Mouse (Mus musculus): ENCODE results near the gene Prss50. TPM values are rescaled to one million over a fixed set of nuclear protein-coding genes. Genes with fewer than 3 reads are reported as not detected.
"Not testable (repeated sequence)": the region's sequence is repeated elsewhere in the genome, so short reads cannot be mapped to it uniquely, and the experiment has no call there.

Gene Prss50
- 52.9 and 82.3 TPM in 2 replicates for polyA plus RNA-seq (2012; rRNA removed)

- Histone ChIP-seq H3K4me1 (ENCODE audit: control insufficient read depth, insufficient read depth, low read length) (peaks cover 9% of the 10 kb centered on the region), H3K27ac (ENCODE audit: control insufficient read depth, insufficient read depth, low read depth, low read length) (no peak within 1 kb of the TSS), H3K4me3 (ENCODE audit: control insufficient read depth, low read depth, low read length) (peak within 1 kb of the TSS; percentile 76), H3K27me3 (ENCODE audit: control insufficient read depth, insufficient read depth, low read length) (no peaks in the 10 kb centered on the region), H3K36me3 (ENCODE audit: control insufficient read depth, insufficient read depth, low read length) (no peaks in the 10 kb centered on the region)
- TF ChIP-seq CTCF (IDR thresholded peaks at IDR 0.05; ENCODE audit: control insufficient read depth, insufficient read depth, insufficient replicate concordance, low read depth, low read length) = peak; percentile 28; the same call in 1 of the 2 replicates
- no peak for TF ChIP-seq POLR2A (IDR thresholded peaks at IDR 0.05; ENCODE audit: control insufficient read depth, low read depth, low read length)
Observed at GRCm38 (mm10) chr9:110857781-110858472, at the start of gene Prss50. Gene Prss50 (plus strand): TSS chr9:110857967.

DNA sequence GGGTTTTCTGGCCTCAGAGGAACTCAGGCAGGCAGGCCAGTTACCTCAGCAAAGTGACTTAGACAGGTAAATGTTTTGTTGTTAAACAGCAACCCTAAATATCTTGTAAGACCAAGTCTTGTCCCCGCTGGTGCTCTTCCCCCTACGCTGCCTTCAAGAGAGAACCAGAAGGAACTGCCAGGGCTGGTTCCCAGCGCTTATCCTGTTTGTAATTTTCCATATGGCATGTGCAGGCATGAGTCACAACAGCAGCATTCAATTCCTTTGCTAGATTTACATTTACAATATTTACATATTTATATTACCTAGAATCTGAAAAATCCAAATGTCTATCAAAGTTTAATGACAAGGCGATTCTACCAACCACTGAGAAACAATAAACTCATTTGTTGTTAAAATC, 47.7 kb upstream of the Prss50 start:
- no peak overlapping the region for H3K4me3 ChIP-seq (ENCODE audit: control insufficient read depth, low read depth, low read length)
- H3K36me3 ChIP-seq (ENCODE audit: control insufficient read depth, insufficient read depth, low read length) = no peaks in the 10 kb centered on the region
- H3K4me1 ChIP-seq (ENCODE audit: control insufficient read depth, insufficient read depth, low read length) = peaks cover 6% of the 10 kb centered on the region; the same call in 1 of the 2 replicates
- no peak for TF ChIP-seq CTCF (IDR thresholded peaks at IDR 0.05; ENCODE audit: control insufficient read depth, insufficient read depth, insufficient replicate concordance, low read depth, low read length)
- TF ChIP-seq POLR2A (IDR thresholded peaks at IDR 0.05; ENCODE audit: control insufficient read depth, low read depth, low read length) = no peak
- H3K27ac ChIP-seq (ENCODE audit: control insufficient read depth, insufficient read depth, low read depth, low read length) = no peak overlapping the region
- H3K27me3 ChIP-seq (ENCODE audit: control insufficient read depth, insufficient read depth, low read length) = no peaks in the 10 kb centered on the region

- Histone ChIP-seq H3K36me3 (ENCODE audit: control insufficient read depth, insufficient read depth, low read length) (no peaks in the 10 kb centered on the region), H3K4me3 (ENCODE audit: control insufficient read depth, low read depth, low read length) (peak within 1 kb of the TSS; percentile 95), H3K27ac (ENCODE audit: control insufficient read depth, insufficient read depth, low read depth, low read length) (peak within 1 kb of the TSS; percentile 95), H3K4me1 (ENCODE audit: control insufficient read depth, insufficient read depth, low read length) (peaks cover 6% of the 10 kb centered on the region; the same call in 1 of the 2 replicates), H3K27me3 (ENCODE audit: control insufficient read depth, insufficient read depth, low read length) (no peaks in the 10 kb centered on the region; the same call in 1 of the 2 replicates)
- no peak for TF ChIP-seq CTCF (IDR thresholded peaks at IDR 0.05; ENCODE audit: control insufficient read depth, insufficient read depth, insufficient replicate concordance, low read depth, low read length)
- peak; percentile 74; the same call in 1 of the 2 replicates for TF ChIP-seq POLR2A (IDR thresholded peaks at IDR 0.05; ENCODE audit: control insufficient read depth, low read depth, low read length)
Observed at GRCm38 (mm10) chr9:110813789-110814188, 44.0 kb upstream of the Prss50 start, which contains the start of gene Prss44. Gene Prss44 (plus strand): TSS chr9:110813994.

GRCm38 (mm10) chr9:110820546-110820945, 37.2 kb upstream of the Prss50 start:
- not testable (repeated sequence) for H3K4me1 ChIP-seq (ENCODE audit: control insufficient read depth, insufficient read depth, low read length); H3K4me3 ChIP-seq (ENCODE audit: control insufficient read depth, low read depth, low read length); H3K27ac ChIP-seq (ENCODE audit: control insufficient read depth, insufficient read depth, low read depth, low read length); H3K27me3 ChIP-seq (ENCODE audit: control insufficient read depth, insufficient read depth, low read length); H3K36me3 ChIP-seq (ENCODE audit: control insufficient read depth, insufficient read depth, low read length)

GRCm38 (mm10) chr9:110821436-110821835, 36.3 kb upstream of the Prss50 start:
- TF ChIP-seq POLR2A (IDR thresholded peaks at IDR 0.05; ENCODE audit: control insufficient read depth, low read depth, low read length) (no peak), CTCF (IDR thresholded peaks at IDR 0.05; ENCODE audit: control insufficient read depth, insufficient read depth, insufficient replicate concordance, low read depth, low read length) (no peak)
- Histone ChIP-seq H3K36me3 (ENCODE audit: control insufficient read depth, insufficient read depth, low read length) (no peaks in the 10 kb centered on the region), H3K4me1 (ENCODE audit: control insufficient read depth, insufficient read depth, low read length) (peaks cover under 1% of the 10 kb centered on the region), H3K27ac (ENCODE audit: control insufficient read depth, insufficient read depth, low read depth, low read length) (no peak overlapping the region), H3K27me3 (ENCODE audit: control insufficient read depth, insufficient read depth, low read length) (no peaks in the 10 kb centered on the region), H3K4me3 (ENCODE audit: control insufficient read depth, low read depth, low read length) (no peak overlapping the region)

DNA sequence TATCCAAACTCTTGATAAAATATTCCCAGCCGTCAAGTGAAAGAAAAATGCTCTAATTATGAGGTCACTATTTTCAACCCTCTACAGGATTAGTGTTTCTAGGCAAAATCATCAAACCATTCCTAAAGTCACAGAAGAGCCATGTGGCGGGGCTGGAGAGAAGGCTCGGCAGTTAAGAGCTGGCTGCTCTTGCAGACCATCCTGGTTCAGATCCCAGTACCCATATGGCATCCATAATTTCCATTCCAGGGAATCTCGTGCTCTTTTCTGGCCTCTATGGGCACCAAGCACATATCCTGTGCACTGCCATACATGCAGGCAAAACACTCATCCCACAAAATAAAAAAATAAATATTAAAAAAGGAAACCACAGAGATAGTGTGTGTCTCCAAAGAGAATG, 32.3 kb upstream of the Prss50 start:
- Histone ChIP-seq H3K4me3 (ENCODE audit: control insufficient read depth, low read depth, low read length) (no peak overlapping the region), H3K27ac (ENCODE audit: control insufficient read depth, insufficient read depth, low read depth, low read length) (no peak overlapping the region), H3K4me1 (ENCODE audit: control insufficient read depth, insufficient read depth, low read length) (peaks cover 17% of the 10 kb centered on the region), H3K36me3 (ENCODE audit: control insufficient read depth, insufficient read depth, low read length) (no peaks in the 10 kb centered on the region), H3K27me3 (ENCODE audit: control insufficient read depth, insufficient read depth, low read length) (no peaks in the 10 kb centered on the region)
- no peak for TF ChIP-seq POLR2A (IDR thresholded peaks at IDR 0.05; ENCODE audit: control insufficient read depth, low read depth, low read length)
- no peak for TF ChIP-seq CTCF (IDR thresholded peaks at IDR 0.05; ENCODE audit: control insufficient read depth, insufficient read depth, insufficient replicate concordance, low read depth, low read length)

GRCm38 (mm10) chr9:110825832-110826231, 31.9 kb upstream of the Prss50 start:
- Histone ChIP-seq H3K4me3 (ENCODE audit: control insufficient read depth, low read depth, low read length) (no peak overlapping the region), H3K4me1 (ENCODE audit: control insufficient read depth, insufficient read depth, low read length) (peaks cover 17% of the 10 kb centered on the region), H3K36me3 (ENCODE audit: control insufficient read depth, insufficient read depth, low read length) (no peaks in the 10 kb centered on the region), H3K27ac (ENCODE audit: control insufficient read depth, insufficient read depth, low read depth, low read length) (no peak overlapping the region), H3K27me3 (ENCODE audit: control insufficient read depth, insufficient read depth, low read length) (no peaks in the 10 kb centered on the region)
- TF ChIP-seq POLR2A (IDR thresholded peaks at IDR 0.05; ENCODE audit: control insufficient read depth, low read depth, low read length) (no peak), CTCF (IDR thresholded peaks at IDR 0.05; ENCODE audit: control insufficient read depth, insufficient read depth, insufficient replicate concordance, low read depth, low read length) (no peak)
